Mouse (Mus musculus): ENCODE measurements around the gene Cd79a. TPM values are rescaled to one million over a fixed set of nuclear protein-coding genes. Genes with fewer than 3 reads are reported as not detected.

Cd79a gene
- polyA plus RNA-seq, 3 experiments from 2014 or later: 2.2 to 13.5 (median 10.8) TPM

DNA sequence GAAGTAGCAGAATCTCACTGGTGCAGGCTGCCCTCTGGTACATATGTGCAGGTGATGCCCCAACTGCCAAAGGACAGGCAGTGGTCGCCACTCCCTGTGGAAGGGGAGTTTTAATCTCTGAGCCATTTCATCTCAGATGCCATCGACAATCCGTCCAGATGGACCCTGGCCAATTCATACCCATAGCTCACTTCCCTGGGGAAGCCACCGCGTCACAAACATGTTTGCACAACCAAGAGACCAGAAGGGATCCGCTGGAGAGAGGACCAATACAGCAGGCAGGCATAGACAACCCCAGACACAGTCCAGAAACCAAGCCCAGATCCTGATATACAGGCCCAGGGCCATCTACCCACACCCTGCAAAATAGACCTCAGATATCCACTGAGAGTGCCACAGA is 33.3 kb downstream of the Cd79a start:
- no peak for ATAC-seq

DNA sequence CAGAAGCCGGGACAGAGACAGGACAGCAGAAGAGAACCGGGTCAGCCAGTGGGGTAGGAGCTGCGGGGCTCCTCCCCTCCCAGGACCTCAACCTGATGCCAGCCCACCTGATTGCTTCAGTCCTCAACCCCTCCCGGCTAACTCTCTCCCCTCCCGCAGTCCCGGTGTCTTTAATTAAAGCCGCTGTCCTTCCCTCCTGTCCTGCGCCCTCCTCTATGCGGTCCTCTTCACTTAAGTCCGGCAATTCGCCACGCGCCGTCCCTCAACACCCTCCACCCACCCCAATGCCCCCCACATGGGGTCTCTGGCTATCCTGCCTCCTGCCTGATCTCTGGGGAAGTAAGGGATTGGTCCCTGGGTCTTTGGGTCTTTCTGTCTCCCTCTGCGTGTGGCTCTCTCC is 34.5 kb downstream of the Cd79a start:
- no peak for ATAC-seq

DNA sequence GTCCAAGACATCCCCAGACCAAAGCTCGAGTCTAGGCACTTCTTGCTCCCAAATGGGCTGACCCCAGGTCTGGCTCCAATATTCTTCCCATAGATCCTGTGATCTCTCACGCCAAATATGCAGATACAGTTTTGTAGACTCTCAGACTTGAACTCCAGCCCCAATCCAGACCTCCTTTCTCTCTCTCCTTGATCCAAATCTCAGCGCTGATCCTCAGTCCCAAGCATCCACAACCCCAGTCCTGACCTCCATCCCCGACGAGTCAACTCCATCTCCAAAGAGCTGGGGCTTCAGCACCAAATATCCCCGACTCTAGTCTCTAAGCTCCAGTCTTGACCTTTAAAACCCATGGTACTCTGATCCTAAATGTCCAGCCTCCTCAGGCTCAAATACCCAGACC is 46.5 kb downstream of the Cd79a start:
- no peak for ATAC-seq

DNA sequence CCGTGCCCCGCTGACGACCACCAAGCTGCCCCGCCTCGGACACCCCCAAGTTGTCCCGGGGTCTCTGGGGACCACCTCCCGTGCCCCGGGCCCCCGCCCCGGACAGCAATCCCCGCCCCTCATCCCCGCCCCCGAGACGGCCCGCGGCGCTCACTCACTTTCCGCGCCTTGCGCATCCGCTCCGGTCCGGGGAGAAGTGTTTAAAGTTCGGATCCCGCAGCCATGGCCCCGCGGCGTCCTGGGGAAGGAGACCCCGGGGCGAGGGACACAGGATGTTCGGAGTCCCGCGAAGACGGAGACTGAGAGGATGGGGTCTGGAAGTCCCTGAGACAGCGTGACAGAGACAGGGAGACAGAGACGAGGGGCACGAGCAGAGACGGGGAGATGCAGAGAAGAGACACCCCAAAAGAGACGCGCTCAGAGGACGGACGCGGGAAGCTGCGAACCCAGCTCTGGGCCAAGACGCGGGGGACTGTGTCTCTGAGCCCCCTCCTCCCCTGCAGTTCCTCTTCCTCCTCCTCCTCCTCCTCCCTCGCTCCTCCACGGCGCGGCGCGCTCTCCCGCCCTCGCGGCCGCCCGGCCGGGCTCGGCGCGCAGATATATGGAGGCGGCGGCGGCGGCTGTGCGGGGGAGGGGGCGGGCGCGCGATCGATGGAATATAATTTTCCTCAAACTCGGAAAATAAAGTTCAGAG is 47.2 kb downstream of the Cd79a start, which contains the start of gene Gm4881:
Gene Gm4881 (minus strand): TSS at position 238 of the 694 bp plus-strand sequence.
- peak; percentile 58 for ATAC-seq

DNA sequence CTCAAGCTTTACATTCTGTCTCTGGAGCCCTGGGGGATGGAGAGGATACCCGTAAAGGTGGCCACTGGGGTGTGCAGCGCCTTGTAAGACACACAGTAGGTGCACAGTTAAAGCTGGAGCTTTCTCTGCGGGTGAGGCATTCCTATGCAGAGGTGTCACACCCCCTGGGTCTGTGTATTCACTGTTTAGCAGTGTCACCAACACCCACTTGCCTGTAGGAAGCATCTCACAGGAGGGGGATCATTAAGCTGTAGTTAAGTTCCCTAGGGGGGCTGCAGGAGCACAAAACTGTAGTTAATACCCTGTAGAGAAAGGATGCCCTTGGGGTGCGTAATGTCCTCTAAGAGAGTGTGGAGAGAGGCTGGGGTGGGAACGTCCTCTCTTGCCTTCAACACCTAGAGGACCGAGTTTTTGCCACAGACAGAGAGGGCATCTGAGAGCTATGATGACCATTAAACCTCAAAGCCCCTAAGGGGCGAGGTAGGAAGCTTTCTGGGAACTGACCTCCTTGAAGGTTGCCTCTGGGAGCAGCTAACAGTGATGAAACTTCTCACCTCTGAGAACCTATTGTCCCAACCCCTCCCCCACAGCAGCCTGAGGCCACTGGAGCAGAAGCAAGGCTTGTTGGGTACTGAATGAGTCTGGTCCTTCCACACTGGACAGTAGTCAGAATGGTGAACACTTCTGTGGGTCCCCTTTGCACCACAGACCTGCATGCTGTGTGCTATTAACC is 50.3 kb downstream of the Cd79a start:
- no peak for ATAC-seq

DNA sequence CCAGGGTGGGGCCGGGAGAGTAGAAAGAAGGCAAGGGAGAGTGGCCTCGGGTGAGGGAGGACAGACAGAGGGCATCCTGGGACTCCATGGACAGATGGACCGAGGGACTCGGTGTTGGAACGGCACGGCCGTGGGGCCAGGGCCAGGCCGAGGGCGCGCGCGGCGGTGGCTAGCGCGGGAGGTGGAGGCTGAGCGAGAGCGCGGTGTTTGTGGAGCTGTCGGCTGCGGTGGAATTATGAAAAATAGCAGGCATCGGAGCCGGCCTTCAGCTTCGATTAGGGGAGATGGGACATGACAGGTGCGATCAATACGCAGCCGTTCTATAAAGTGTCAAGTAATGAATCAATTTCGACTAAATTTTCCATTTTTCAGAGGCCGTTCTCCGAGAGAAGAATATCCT is 51.6 kb downstream of the Cd79a start:
- ATAC-seq: no peak

DNA sequence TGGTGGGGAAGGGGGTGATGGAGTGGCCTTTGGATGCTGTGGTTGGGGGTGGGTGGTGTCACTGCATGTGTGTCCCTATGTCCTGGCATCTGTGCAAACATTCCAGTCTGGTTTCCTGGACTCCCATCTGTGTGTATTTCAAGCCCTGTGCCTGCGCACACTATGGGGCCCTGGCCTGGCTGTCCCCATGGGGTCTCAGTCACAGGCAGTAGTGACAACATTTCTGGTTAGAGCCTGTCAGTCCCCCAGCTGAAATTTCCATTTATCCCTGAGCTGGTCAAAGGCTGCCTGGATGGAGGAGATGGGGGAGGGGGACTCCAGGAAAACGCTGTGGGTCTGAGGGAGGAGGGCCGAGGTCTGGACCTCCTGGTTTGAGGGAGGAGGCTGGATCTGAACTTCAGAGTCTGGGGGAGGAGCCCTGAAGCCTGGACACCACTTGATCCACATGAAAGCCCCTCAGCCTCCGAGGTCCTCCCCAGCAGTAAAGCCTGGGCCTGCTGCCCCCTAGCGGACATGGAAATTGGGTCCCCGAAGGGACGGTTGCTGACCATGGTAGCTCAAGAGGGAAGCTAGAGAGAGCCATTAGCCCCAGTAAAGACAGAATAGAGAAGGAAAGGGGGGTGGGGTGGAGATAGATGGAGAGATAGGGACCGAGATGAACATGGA is 52.9 kb downstream of the Cd79a start:
- peak; percentile 32 for ATAC-seq

Other genes with a start within 250 kb of the Cd79a start
- not detected for gene Tex101, start 220.7 kb upstream of the Cd79a start, polyA plus RNA-seq (2017; shearing (Covaris generic))
- not detected for gene BC049730, start 188.1 kb upstream of the Cd79a start, polyA plus RNA-seq (2017; shearing (Covaris generic))
- gene Gm4763, start 170.5 kb upstream of the Cd79a start, polyA plus RNA-seq (2017; shearing (Covaris generic)): not detected
- not detected for gene Cd177, start 137.1 kb upstream of the Cd79a start, polyA plus RNA-seq (2017; shearing (Covaris generic))
- not detected for gene Ceacam10, start 120.2 kb upstream of the Cd79a start, polyA plus RNA-seq (2017; shearing (Covaris generic))
- gene Gm9844, start 35.2 kb upstream of the Cd79a start, polyA plus RNA-seq (2017; shearing (Covaris generic)): 10 to 100 TPM; 14.1 to 61.2 (median 46.0) TPM
- not detected for gene Lypd4, start 27.4 kb upstream of the Cd79a start, polyA plus RNA-seq (2017; shearing (Covaris generic))
- gene Dmrtc2, start 27.3 kb upstream of the Cd79a start, polyA plus RNA-seq (2017; shearing (Covaris generic)): not detected
- over 10,000 TPM in 2 of 3 experiments, 1,000 to 10,000 TPM in 1; 7,402 to 12,964 (median 12,716) TPM for gene Rps19, start 13.0 kb upstream of the Cd79a start, polyA plus RNA-seq (2017; shearing (Covaris generic))
- gene Arhgef1, start 5.5 kb downstream of the Cd79a start, polyA plus RNA-seq (2017; shearing (Covaris generic)): 100 to 1,000 TPM; 112 to 198 (median 176) TPM
- not detected for gene Gm4881, start 47.1 kb downstream of the Cd79a start, polyA plus RNA-seq (2017; shearing (Covaris generic))
- gene Rabac1, start 75.4 kb downstream of the Cd79a start, polyA plus RNA-seq (2017; shearing (Covaris generic)): 100 to 1,000 TPM; 119 to 244 (median 236) TPM
- 1 to 10 TPM in 2 of 3 experiments, under 1 TPM in 1; 0.62 to 3.6 (median 3.4) TPM for gene Atp1a3, start 108.6 kb downstream of the Cd79a start, polyA plus RNA-seq (2017; shearing (Covaris generic))
- 1 to 10 TPM; 3.1 to 4.9 (median 3.2) TPM for gene Grik5, start 175.0 kb downstream of the Cd79a start, polyA plus RNA-seq (2017; shearing (Covaris generic))
- gene Zfp574, start 175.2 kb downstream of the Cd79a start, polyA plus RNA-seq (2017; shearing (Covaris generic)): 10 to 100 TPM in 2 of 3 experiments, 1 to 10 TPM in 1; 8.9 to 11.3 (median 11.3) TPM